Mouse (Mus musculus): Measurements from ENCODE around the gene Glyctk. TPM values are rescaled to one million over a fixed set of nuclear protein-coding genes. Genes with fewer than 3 reads are reported as not detected.

The Glyctk gene
- total RNA-seq (2017), result 0.29 to 3.0 TPM (median 0.97 TPM) in 3 replicates

GRCm38 (mm10) chr9:106158037-106158491 lies at the start of gene Glyctk:
Gene Glyctk, minus strand, starts transcription at chr9:106158138.
- ATAC-seq (replicated peaks; ENCODE audit: insufficient number of reproducible peaks, low FRiP score, low TSS enrichment, poor library complexity, severe bottlenecking), result no peak

- no peak for ATAC-seq (replicated peaks; ENCODE audit: insufficient number of reproducible peaks, low FRiP score, low TSS enrichment, poor library complexity, severe bottlenecking)
Observed at GRCm38 (mm10) chr9:106206515-106206914, 48.6 kb upstream of the Glyctk start.

GRCm38 (mm10) chr9:106205713-106206290 lies 47.9 kb upstream of the Glyctk start:
- ATAC-seq (replicated peaks; ENCODE audit: insufficient number of reproducible peaks, low FRiP score, low TSS enrichment, poor library complexity, severe bottlenecking), result no peak

GRCm38 (mm10) chr9:106203990-106204851 lies 46.3 kb upstream of the Glyctk start:
- 0 out of 2 replicates have a peak, but pooled peaks have one; percentile 25 for ATAC-seq (replicated peaks; ENCODE audit: insufficient number of reproducible peaks, low FRiP score, low TSS enrichment, poor library complexity, severe bottlenecking)

GRCm38 (mm10) chr9:106202819-106203636 lies 45.1 kb upstream of the Glyctk start, which contains the start of gene Twf2:
Gene Twf2, plus strand, starts transcription at chr9:106203108.
- ATAC-seq (replicated peaks; ENCODE audit: insufficient number of reproducible peaks, low FRiP score, low TSS enrichment, poor library complexity, severe bottlenecking), result peak; percentile 46; the same call in 1 of the 2 replicates

- no peak for ATAC-seq (replicated peaks; ENCODE audit: insufficient number of reproducible peaks, low FRiP score, low TSS enrichment, poor library complexity, severe bottlenecking)
Observed at GRCm38 (mm10) chr9:106201895-106202294, 44.0 kb upstream of the Glyctk start.

- no peak for ATAC-seq (replicated peaks; ENCODE audit: insufficient number of reproducible peaks, low FRiP score, low TSS enrichment, poor library complexity, severe bottlenecking)
Observed at GRCm38 (mm10) chr9:106199535-106200272, 41.8 kb upstream of the Glyctk start, which contains the start of gene Ppm1m. Gene Ppm1m, minus strand, starts transcription at chr9:106199746.

- peak; percentile 34 for ATAC-seq (replicated peaks; ENCODE audit: insufficient number of reproducible peaks, low FRiP score, low TSS enrichment, poor library complexity, severe bottlenecking)
Observed at GRCm38 (mm10) chr9:106198962-106199458, 41.1 kb upstream of the Glyctk start.

GRCm38 (mm10) chr9:106197732-106198131 lies 39.8 kb upstream of the Glyctk start:
- ATAC-seq (replicated peaks; ENCODE audit: insufficient number of reproducible peaks, low FRiP score, low TSS enrichment, poor library complexity, severe bottlenecking), result no peak

- ATAC-seq (replicated peaks; ENCODE audit: insufficient number of reproducible peaks, low FRiP score, low TSS enrichment, poor library complexity, severe bottlenecking), result no peak
Observed at GRCm38 (mm10) chr9:106197081-106197713, 39.3 kb upstream of the Glyctk start.

GRCm38 (mm10) chr9:106195693-106196092 lies 37.8 kb upstream of the Glyctk start:
- ATAC-seq (replicated peaks; ENCODE audit: insufficient number of reproducible peaks, low FRiP score, low TSS enrichment, poor library complexity, severe bottlenecking), result no peak

- no peak for ATAC-seq (replicated peaks; ENCODE audit: insufficient number of reproducible peaks, low FRiP score, low TSS enrichment, poor library complexity, severe bottlenecking)
Observed at GRCm38 (mm10) chr9:106193930-106194807, 36.2 kb upstream of the Glyctk start.

GRCm38 (mm10) chr9:106192998-106193397 lies 35.1 kb upstream of the Glyctk start:
- ATAC-seq (replicated peaks; ENCODE audit: insufficient number of reproducible peaks, low FRiP score, low TSS enrichment, poor library complexity, severe bottlenecking), result peak; percentile 51

GRCm38 (mm10) chr9:106192024-106192423 lies 34.1 kb upstream of the Glyctk start:
- no peak for ATAC-seq (replicated peaks; ENCODE audit: insufficient number of reproducible peaks, low FRiP score, low TSS enrichment, poor library complexity, severe bottlenecking)

- no peak for ATAC-seq (replicated peaks; ENCODE audit: insufficient number of reproducible peaks, low FRiP score, low TSS enrichment, poor library complexity, severe bottlenecking)
Observed at GRCm38 (mm10) chr9:106191355-106191754, 33.4 kb upstream of the Glyctk start.

GRCm38 (mm10) chr9:106183996-106184395 lies 26.1 kb upstream of the Glyctk start:
- no peak for ATAC-seq (replicated peaks; ENCODE audit: insufficient number of reproducible peaks, low FRiP score, low TSS enrichment, poor library complexity, severe bottlenecking)

GRCm38 (mm10) chr9:106182146-106182545 lies 24.2 kb upstream of the Glyctk start:
- ATAC-seq (replicated peaks; ENCODE audit: insufficient number of reproducible peaks, low FRiP score, low TSS enrichment, poor library complexity, severe bottlenecking), result no peak
